Mouse (Mus musculus) adrenal gland (tissue): Measurements from ENCODE around the gene Fat1.

Experiments used
- intact Hi-C: fragments of 180-260 bp; cut with DNase I; formaldehyde crosslinking; loops from one replicate; pipeline ENCODE4 v1.15.1; 2025

Gene Fat1

DNA sequence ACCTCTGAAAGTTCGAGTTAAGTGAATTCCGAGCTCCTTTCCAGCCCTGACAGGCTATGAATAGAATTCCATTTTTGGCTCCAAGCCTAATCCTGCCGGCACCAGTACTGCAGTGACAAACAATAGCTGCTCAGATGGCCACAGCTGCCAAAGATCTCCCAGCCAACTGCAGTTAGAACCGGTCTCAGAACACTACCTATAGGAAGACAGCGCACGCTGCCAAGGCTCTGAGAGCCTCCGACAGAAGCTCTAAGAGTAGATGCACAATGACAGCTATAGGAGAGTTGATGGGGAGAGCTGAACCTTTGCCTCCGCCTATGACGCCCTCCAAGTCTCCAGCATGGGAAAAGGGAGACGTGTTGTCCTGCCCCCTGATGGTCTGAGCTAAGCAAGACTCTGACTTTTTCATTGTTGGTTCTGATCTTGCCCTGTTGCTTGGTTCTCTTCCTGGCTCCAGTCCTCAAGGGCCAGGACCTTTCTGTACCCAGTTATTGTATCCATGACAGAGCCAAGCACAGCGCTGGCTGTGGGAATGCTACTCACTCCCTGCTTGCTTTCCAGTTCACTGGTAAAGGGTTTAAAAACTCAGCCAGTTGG is 63.5 kb downstream of the Fat1 start:
- intact Hi-C loops: loop anchor here (5.0 kb wide), 1 partner anchor 61 kb away; the partner anchor contains the start of gene Fat1

GRCm38 (mm10) chr8:45001577-45002197 is 66.4 kb downstream of the Fat1 start:
- intact Hi-C loops: no loop called here

GRCm38 (mm10) chr8:45002686-45003085 is 67.4 kb downstream of the Fat1 start:
- intact Hi-C loops: no loop called here

- intact Hi-C loops: no loop called here
These were observed 68.8 kb downstream of the Fat1 start for GRCm38 (mm10) chr8:45004021-45004420.

DNA sequence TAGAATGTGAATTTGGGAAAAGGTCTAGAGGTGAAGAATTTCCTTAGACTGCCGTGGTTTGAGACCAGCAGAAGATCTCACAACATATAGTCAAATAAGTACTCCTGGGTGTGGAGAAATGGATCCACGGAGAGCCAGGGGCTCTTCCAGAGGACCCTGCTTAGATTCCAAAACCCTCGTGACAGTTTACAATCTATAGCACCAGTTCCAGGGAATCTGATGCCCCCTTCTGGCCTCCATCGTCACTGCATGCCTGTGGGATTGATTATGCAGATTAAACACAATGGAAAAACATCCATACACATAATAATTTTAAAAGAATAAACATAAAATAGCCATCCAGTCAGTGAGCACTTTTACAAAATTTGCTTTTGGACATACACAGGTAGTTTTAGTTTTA is 75.4 kb downstream of the Fat1 start:
- intact Hi-C loops: no loop called here

- intact Hi-C loops: no loop called here
These were observed 76.5 kb downstream of the Fat1 start for GRCm38 (mm10) chr8:45011774-45012173.

DNA sequence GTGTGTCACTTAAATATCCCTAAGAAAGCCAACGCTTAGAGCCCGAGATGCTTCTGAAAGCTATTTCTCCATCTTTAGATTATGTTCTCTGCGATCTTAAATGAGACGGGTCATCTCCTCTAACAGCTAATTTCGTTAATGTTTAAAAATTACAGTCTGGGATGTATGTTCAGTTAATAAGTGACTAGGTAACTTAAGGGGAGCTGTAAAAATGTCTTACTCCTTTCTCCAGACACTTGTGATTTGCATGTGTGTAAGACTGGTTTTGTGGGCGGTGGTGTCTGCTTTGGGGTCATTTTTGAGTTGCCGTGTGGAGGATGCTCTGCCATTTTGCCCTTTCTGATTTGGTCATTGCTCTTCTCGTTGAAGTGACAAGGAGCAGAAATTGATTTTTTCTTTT is 78.6 kb downstream of the Fat1 start:
- intact Hi-C loops: no loop called here

- intact Hi-C loops: no loop called here
These were observed 79.3 kb downstream of the Fat1 start for GRCm38 (mm10) chr8:45014498-45015067.

GRCm38 (mm10) chr8:45015876-45016275 is 80.6 kb downstream of the Fat1 start:
- intact Hi-C loops: no loop called here

GRCm38 (mm10) chr8:45019241-45019640 is 84.0 kb downstream of the Fat1 start:
- intact Hi-C loops: no loop called here

DNA sequence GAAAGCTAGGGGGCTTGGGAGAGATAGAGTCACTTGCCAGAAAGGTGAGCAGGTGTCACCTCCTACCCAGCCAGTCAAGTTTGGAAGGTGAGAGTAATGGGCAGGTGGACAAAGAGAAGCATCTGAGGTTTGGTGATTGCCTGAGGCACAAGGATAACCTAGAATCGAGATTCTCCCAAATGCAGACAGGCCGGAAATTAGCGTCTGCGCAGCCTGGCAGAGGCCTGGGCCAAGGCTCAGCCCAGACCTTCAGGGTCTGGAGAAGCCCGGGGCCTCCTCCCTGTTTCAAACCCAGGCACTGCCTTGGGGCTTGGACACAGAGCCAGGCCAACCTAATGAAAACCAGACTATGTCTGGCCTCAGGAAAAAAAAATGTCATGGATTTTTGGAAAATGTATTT is 85.9 kb downstream of the Fat1 start:
- intact Hi-C loops: no loop called here

DNA sequence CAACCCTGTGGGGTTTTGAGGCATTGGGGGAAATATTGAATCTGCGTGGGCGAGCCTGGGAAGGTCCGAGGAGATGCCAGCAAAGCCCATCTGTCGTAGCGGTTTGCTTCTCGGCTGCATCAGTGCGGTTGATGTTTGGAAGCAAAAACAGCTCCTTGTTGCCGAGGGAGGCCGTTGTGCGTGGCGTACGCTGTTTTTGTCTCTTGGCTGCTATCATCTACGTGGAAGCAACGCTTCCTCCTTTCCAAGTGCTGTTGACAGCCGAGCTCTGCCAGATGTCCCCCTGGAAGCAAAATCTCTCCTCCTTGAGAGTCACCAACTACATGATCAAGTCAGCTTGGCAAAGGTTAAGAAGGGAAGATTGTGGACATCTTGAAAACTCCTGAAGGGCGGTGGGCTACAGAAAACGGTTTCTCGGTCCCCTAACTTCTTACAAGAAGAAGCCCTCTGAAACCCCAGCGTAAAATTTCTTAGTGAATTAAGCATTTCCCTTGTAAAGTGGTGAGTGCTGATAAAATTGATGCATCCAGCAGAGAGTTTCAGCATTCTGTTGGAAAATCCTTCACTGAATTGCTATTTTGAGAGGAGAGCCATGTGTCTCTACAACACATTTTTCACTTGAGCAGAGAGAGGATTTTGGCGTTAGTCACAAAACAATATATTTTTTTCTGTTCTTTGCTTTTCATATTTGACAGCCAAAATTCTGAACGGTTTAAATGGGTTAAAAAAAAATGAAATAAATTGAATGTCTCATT is 86.8 kb downstream of the Fat1 start:
- intact Hi-C loops: no loop called here

- intact Hi-C loops: no loop called here
These were observed 92.8 kb downstream of the Fat1 start for GRCm38 (mm10) chr8:45028081-45028497.

DNA sequence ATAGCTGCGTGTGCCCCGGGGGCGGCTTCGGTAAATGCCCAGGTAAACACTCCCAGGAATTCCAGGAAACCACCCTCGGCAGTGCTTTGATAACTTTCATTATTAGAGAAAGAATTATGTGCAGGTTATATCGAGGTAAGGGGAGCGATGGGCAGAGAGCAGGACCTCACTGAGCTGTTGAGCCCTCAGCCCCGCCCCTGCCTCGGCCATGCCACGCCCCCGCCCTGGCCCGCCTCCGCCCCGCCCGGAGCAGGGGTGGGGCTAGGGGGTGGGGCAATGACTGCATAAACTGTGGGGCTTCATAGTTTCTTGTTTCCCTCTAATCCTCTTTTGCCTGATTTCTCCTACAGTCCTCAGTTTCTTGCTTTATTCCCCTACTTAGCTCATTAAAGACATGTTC is 103.1 kb downstream of the Fat1 start:
- intact Hi-C loops: no loop called here

GRCm38 (mm10) chr8:45044160-45044559 is 108.9 kb downstream of the Fat1 start:
- intact Hi-C loops: no loop called here

DNA sequence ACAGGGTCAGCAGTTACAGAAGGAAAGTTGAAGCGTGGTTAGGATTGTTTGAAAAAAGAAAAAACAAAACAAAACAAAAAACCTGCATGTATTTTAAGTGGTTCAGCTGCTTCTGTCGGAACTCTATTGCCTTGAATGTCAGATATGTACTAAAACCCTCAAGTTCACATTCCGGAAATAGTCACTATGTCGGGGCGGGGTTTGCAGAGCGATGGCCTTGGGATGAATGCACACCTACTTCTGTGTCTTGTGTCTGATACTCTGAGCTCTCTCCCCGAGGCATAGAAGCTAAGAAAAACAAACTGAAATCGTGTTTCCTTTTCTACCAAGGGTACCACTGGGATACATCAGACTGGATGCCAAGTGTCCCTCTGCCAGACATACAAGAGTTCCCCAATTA is 115.2 kb downstream of the Fat1 start:
- intact Hi-C loops: loop anchor here (5.0 kb wide), 1 partner anchor 187 kb away; no protein-coding TSS in a partner anchor

DNA sequence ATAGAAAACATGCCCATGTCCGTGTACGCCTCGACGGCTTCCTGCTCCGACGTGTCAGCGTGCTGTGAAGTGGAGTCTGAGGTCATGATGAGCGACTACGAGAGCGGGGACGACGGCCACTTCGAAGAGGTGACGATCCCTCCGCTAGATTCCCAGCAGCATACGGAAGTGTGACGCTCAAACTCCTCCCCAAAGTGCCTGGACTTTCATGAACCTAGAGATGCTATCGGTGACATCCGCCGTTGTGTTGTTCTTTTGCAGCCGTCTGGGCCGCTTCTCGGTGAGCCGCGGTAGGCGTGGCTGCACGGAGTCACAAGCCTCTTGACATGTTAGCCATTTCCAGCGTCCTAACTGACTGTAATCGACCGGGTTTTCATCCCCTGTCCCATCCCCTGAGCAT is 116.0 kb downstream of the Fat1 start:
- intact Hi-C loops: loop anchor here (5.0 kb wide), 1 partner anchor 186 kb away; no protein-coding TSS in a partner anchor

DNA sequence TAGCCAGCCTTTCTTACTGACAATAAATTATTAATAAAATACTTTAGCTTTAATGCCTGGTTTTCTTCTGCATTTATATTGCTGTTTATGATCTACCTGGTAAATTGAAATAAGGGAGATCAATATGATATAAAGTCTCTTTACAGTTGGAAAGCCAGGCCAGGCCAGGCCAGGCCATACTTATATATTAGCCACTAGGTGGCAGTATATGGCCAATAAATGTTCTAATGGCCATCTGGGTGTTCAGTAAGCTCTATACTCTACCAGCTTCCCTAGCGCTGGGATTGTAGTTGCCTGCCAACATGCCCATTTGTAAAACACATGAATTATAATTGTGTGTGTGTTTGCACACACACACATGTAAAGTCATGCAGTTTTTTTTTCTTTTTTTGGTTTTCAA is 117.0 kb downstream of the Fat1 start:
- intact Hi-C loops: loop anchor here (5.0 kb wide), 1 partner anchor 185 kb away; no protein-coding TSS in a partner anchor

DNA sequence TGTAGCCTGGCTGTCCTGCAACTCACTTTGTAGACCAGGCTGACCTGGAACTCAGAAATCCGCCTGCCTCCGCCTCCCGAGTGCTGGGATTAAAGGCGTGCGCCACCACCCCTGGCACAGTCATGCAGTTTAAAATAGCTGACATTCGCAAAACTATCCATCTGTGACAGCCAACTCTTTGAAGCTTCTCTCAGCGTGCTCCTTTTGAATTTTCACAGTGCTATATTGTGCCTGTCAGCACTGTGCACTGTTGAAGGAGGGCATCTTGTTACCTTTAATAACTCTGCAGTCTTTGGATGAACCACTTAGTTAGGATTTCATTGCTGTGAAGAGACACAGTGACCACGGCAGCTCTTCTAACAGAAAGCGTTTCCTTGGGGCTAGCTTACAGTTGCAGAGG is 117.4 kb downstream of the Fat1 start:
- intact Hi-C loops: loop anchor here (5.0 kb wide), 1 partner anchor 185 kb away; no protein-coding TSS in a partner anchor

GRCm38 (mm10) chr8:45055500-45055899 is 120.3 kb downstream of the Fat1 start:
- intact Hi-C loops: no loop called here

- intact Hi-C loops: no loop called here
These were observed 121.6 kb downstream of the Fat1 start for GRCm38 (mm10) chr8:45056810-45057209.

DNA sequence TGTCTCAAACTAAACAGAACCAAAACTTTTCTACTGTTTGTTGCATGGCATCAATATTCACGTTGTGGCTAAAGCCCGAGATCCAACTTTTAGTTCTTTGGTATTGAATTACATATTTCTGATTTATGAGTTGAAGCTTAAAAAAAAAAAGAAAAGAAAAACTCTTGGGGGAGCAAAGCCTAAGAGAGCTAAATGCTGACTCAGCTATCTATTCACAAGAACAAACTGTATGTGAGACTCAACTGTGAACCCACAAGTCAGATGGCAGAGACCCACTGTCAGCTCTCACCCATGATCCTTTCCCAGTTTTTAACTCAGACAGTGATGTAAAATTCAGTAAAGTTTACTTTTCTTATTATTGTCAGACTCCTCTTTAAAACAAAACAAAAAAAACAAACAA is 124.8 kb downstream of the Fat1 start:
- intact Hi-C loops: no loop called here
